Mouse (Mus musculus) frontal cortex, adult (tissue): Measurements from ENCODE around the gene Gm17509.
A peak's percentile ranks its signal among the peaks of the same experiment; 100 is the strongest.

ENCODE experiments used
- ATAC-seq: cut with Nextera tagmentation; 2 replicates; pipeline ENCODE4 v1.9.2; 2017; ENCODE audit warnings: mild to moderate bottlenecking, moderate library complexity, mixed read lengths; ENCODE audit not compliant: low TSS enrichment

The Gm17509 gene

GRCm38 (mm10) chr13:117220501-117221321 lies at the start of gene Gm17509:
Gene Gm17509, minus strand, starts transcription at chr13:117221075.
- peak; percentile 91 for ATAC-seq

- no peak for ATAC-seq
These were observed 47.1 kb upstream of the Gm17509 start for GRCm38 (mm10) chr13:117267963-117268362.

DNA sequence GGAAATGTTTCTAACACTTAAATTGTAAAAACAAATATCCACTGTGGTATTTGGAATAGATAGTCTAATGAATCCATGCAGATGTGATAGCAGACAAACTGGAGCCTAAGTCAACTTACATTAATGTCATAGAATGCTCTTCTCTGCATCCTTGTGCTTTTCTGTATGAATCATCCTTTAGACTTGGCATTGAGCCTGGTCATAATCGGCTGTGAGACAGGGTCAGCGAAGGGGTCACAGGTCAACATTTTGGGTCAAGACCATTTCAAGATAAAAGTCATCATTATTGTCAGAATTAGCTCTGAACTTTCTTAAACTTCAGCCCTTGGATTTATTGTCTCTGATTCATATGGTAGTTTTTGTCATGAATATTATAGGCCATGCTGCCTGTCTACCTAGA lies 45.3 kb upstream of the Gm17509 start:
- ATAC-seq = no peak

- ATAC-seq = no peak
These were observed 39.8 kb upstream of the Gm17509 start for GRCm38 (mm10) chr13:117260704-117261103.

GRCm38 (mm10) chr13:117242621-117243020 lies 21.7 kb upstream of the Gm17509 start:
- no peak for ATAC-seq

- no peak for ATAC-seq
These were observed 21.2 kb upstream of the Gm17509 start for GRCm38 (mm10) chr13:117242063-117242462.

GRCm38 (mm10) chr13:117237111-117237510 lies 16.2 kb upstream of the Gm17509 start:
- no peak for ATAC-seq

DNA sequence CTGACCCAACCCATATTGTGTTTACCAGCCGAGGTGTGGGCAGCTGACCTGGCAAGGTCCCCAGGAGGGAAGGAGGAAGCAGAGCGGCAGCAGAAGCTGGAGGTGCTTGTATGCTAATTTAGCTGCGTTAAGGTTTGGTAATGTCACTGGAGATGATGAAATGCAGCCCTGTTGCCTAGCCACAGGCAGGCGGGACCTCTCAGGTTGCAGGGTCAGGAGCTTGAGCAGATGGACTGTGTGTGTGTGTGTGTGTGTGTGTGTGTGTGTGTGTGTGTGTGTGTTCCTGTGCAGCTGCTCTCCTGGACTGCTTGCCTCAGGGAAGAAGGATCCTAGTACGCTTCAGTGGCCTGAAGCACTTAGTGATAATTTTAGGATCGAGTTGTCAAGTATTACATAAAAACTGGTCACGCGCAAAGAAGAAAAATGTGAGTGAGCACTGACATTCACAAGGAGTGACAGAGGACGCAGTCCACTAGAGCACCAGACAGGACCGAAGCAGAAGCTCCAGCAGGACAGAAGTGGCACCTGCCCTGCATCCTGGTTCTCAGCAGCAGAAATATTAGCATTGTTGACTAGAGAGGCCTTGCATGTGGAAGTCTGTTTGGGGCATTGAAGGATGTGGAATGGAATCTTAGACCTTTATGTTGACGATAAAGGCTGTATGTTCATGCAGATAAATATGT lies 14.8 kb upstream of the Gm17509 start:
- peak; percentile 75 for ATAC-seq

DNA sequence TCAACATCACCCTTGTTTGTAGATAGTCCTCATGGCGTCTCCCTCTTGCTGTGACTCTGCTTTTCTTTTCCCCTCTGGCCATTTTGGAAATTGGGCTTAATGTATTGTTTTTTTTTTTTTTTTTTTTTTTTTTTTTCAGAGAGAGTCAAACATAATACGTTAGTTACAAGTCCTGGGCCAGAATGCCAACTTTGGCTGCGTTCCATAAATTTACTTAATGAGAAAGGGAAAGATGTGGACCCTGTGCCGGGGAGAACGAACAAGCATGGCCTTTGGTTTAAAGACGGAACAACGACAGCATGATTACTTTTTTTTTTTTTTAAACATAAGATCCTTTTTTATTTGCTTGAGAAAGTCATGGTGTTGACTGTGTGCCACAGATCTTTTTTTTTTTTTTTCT lies 13.6 kb upstream of the Gm17509 start:
- ATAC-seq = no peak

DNA sequence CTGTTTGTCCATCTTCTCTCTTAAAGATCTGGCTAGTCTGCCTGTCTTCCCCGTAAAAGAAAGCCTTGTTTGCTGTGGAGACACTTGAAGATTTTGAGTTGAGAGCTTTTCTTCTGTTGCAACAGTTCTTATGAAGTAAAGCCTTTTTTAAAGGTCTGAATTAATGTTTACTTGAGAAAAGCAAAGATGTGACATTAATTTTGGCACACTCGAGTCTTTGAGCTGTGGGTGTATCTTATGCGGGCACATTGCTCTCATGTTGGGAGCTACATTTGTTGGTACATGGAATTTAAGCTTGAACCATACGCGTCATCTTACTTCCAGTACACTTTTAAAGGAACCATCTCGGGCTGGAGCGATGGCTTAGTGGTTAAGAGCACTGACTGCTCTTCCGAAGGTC lies 12.9 kb upstream of the Gm17509 start:
- ATAC-seq = no peak

DNA sequence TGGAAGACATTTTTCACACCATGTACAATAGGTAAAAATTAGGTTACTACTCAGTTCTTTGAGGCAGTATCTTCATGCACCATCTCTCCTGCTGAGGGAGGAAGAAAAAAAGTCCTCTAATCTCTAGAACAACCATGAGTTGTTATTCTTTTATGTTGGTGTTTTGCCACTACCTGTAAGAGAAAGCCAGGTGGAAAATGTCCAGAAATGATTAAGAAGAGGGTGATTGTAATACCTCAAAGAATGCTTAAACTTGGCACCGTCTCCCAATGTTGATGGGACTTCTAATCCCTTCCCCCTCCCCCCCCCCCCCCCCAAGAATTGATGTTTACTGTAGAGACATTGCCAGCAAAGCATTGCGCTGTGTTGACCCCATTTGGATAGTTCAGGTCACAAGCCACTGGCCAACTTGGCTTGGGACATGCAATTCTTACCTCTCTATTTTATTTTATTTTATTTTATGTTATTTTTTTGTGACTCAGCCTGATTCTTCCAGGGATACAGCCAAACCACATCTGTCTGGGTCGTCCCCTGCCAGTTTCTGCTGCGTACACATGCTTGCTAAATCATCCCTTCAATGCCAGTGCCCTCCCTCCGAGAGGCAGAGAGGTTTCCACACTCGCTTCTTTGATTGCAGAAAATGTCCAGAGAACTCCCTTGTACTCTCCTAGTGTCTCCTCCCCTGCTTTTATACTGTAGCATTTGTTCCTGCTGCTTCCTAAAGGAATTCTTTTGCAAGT lies 9.7 kb upstream of the Gm17509 start:
- ATAC-seq = no peak

GRCm38 (mm10) chr13:117225561-117225960 lies 4.7 kb upstream of the Gm17509 start:
- ATAC-seq = no peak

- ATAC-seq = no peak
These were observed 4.0 kb upstream of the Gm17509 start for GRCm38 (mm10) chr13:117224901-117225300.

DNA sequence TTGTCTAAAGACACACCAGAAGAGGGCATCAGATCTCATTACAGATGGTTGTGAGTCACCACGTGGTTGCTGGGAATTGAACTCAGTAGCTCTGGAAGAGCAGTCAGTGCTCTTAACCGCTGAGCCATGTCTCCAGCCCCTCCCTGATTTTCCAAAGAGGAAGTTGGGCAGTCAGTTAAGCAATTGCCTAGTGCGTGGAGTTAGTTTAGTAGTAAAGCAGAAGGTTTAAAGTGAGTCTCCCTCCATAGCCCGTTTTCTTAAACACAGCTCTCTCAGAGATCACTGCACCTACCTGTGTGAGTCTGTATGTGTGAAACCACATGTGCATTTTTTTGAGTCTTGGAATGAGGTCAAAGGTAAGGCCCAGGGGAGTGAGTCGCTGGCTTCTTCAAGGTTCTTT lies 2.2 kb upstream of the Gm17509 start:
- ATAC-seq = no peak

GRCm38 (mm10) chr13:117219871-117220500 lies 889 bp downstream of the Gm17509 start:
- 0 out of 2 replicates have a peak, but pooled peaks have one; percentile 0 for ATAC-seq

DNA sequence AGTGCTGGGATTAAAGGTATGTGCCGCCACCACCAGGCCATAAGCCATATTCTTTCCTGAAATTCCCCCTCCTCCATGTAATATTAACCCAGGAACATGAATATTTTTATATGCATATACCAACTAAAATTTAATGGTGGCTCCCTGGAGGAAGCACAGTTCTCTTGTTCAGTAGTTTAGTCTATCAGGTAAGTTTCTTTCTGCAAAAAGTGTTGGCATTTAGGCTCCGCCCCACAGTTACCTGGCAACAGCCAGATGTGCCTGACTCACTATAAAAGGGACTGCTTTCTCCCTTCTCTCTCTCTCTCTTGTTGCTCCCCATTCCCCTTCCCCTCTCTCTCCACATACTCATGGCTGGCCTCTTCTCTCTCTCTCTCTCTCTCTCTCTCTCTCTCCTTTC lies 2.8 kb downstream of the Gm17509 start:
- no peak for ATAC-seq

GRCm38 (mm10) chr13:117217621-117218020 lies 3.3 kb downstream of the Gm17509 start:
- no peak for ATAC-seq

- ATAC-seq = no peak
These were observed 4.0 kb downstream of the Gm17509 start for GRCm38 (mm10) chr13:117216752-117217363.

GRCm38 (mm10) chr13:117216126-117216525 lies 4.7 kb downstream of the Gm17509 start:
- no peak for ATAC-seq

DNA sequence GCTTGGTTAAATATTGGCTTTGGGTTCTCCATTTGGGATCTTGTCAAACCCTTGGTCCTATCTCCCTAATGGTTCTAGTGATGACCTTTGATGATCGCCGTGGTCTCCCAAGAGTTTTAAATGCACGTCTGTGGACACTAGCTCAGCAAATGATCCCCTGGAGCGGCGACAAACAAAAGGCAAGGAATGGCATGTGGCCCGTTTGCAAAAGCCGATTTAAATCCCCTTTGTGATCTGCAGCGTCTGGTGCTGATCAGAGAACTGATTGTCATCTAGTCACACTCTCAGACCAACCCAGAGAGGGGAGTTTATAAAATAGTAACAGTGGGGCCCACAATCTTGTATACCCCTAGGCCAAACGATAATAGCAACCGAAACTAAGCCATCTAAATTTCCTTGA lies 5.4 kb downstream of the Gm17509 start:
- ATAC-seq = no peak

DNA sequence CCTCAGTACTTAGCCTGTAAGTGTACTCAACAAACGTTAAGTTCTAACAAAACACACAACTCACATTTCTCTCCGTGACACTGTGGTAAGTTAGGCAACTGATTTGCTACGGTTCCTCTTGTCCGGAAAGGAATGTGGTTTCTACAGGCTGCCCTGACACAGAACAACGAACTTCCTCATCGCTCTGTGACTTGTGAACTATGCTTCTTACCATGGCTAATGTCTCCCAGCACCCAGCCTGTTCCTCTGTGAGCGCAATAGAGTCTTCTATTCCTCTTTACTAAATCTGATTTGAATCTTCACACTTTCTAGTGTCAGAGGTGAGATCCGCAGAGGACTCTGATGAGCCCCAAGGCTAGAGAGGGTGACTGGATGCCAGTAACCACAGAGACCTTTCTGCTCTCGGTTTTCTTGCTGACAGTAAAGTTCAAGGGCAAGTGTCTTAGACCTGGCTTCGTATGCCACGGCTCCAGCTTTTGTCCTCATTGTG lies 9.4 kb downstream of the Gm17509 start:
- ATAC-seq = no peak
